Mouse (Mus musculus) forebrain, embryonic 13.5 days (tissue): ENCODE data around the gene Itpkc. TPM values are rescaled to one million over a fixed set of nuclear protein-coding genes. Genes with fewer than 3 reads are reported as not detected.

Source experiments
- ATAC-seq: fragments of 200-750 bp; cut with Nextera tagmentation; 2 replicates; pipeline ENCODE4 v1.8.0; 2017
- H3K27ac ChIP-seq: fragments of 300-500 bp; sonication (generic); 2 replicates; pipeline ENCODE4 v1.5.1; 2015; ENCODE audit warnings: inconsistent platforms, mild to moderate bottlenecking, moderate library complexity
- H3K27me3 ChIP-seq: fragments of 300-500 bp; sonication (generic); 2 replicates; pipeline ENCODE4 v1.6.1; 2015; ENCODE audit warnings: mild to moderate bottlenecking, inconsistent platforms
- H3K36me3 ChIP-seq: fragments of 300-500 bp; sonication (generic); 2 replicates; pipeline ENCODE4 v1.6.1; 2015; ENCODE audit warnings: mild to moderate bottlenecking, inconsistent platforms; ENCODE audit not compliant: poor library complexity, severe bottlenecking
- H3K4me1 ChIP-seq: fragments of 300-500 bp; sonication (generic); 2 replicates; pipeline ENCODE4 v1.6.1; 2015; ENCODE audit warnings: inconsistent platforms
- H3K4me2 ChIP-seq: fragments of 300-500 bp; sonication (generic); 2 replicates; pipeline ENCODE4 v1.6.1; 2015; ENCODE audit warnings: inconsistent platforms, mild to moderate bottlenecking, moderate library complexity
- H3K4me3 ChIP-seq: fragments of 300-500 bp; sonication (generic); 2 replicates; pipeline ENCODE4 v1.5.1; 2015; ENCODE audit warnings: mild to moderate bottlenecking, inconsistent platforms
- H3K9ac ChIP-seq: fragments of 300-500 bp; sonication (generic); 2 replicates; pipeline ENCODE4 v1.6.1; 2015; ENCODE audit warnings: mild to moderate bottlenecking, inconsistent platforms
- H3K9me3 ChIP-seq: fragments of 300-500 bp; sonication (generic); replicated peaks from 2 replicates; pipeline ENCODE4 v1.6.1; 2016; ENCODE audit warnings: inconsistent platforms
- WGBS: fragments of 180-500 bp; shearing (Covaris S2); methylation state at CpG from one replicate; pipeline ENCODE4 v1.1.7; 2015; 5-methylcytosine and 5-hydroxymethylcytosine counted together
- polyA plus RNA-seq: library from polyadenylated mRNA; unstranded; fragments of >200 nt; fragmentation: Nextera tagmentation; extraction: Ambion mirVana; gene quantifications from 2 replicates; pipeline ENCODE4 v1.2.1, GENCODE M21; 2015

The Itpkc gene
- polyA plus RNA-seq = 4.6 and 5.4 TPM in 2 replicates

DNA sequence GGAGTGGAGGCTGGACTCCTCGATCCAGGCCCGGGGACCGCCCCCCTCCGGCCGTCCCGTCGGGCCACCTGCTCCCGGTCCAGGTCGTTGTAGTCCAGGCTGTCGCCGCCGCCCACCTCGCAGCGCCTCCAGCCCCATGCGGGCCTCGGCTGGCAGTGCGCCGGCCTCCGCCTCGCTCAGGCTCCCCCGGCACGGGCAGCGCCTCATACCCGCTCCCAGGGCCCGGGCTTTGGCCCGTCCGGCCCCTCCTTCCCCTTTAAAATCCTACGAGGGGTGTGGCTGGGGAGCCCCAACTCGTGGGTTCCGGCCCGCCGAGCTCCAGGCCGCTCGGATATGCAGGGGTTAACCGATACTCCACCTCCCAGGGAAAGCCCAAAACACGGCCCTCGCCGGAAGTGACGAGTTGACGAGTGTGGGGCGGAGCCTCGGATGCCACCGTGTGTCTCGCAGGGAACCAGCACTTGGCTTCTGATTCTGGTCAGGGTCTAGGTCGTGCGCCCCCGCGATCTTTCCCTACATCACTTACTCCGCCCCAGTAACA lies at the start of gene Itpkc:
Itpkc (minus strand) TSS at position 381 of the 541 bp plus-strand sequence.
- Histone ChIP-seq H3K27ac (peak within 1 kb of the TSS; percentile 78), H3K4me3 (peak within 1 kb of the TSS; percentile 64), H3K4me2 (peak within 1 kb of the TSS; percentile 93), H3K4me1 (peaks cover 57% of the 10 kb centered on the region), H3K27me3 (no peaks in the 10 kb centered on the region), H3K9me3 (no peaks in the 10 kb centered on the region), H3K36me3 (no peaks in the 10 kb centered on the region), H3K9ac (peak within 1 kb of the TSS; percentile 84)
- peak; percentile 85 for ATAC-seq
- under 1% methylated on average over 49 of the region's 49 CpGs for WGBS

DNA sequence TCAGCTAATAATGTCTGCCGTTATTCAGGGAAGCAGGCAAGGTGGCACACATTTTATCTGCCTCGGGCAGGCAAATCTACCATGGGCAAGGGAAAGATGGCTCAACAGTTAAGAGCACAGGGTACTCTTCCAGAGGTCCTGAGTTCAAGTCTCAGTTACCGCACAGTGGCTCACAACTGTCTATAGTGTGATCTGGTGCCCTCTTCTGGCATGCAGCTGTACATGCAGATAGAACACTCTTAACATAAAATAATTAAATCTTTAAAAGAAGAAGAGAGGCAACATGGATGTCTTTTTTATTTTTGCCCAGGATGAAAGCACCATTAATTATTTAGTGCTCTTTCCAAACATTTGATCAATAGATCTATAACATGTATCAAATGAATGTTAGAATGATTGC lies 48.7 kb upstream of the Itpkc start:
- Histone ChIP-seq H3K9ac (no peak overlapping the region), H3K36me3 (peaks cover 91% of the 10 kb centered on the region), H3K27ac (no peak overlapping the region), H3K4me2 (no peak overlapping the region), H3K9me3 (no peaks in the 10 kb centered on the region), H3K27me3 (no peaks in the 10 kb centered on the region), H3K4me1 (no peaks in the 10 kb centered on the region), H3K4me3 (no peak overlapping the region)
- ATAC-seq = no peak
- WGBS = 90% methylated on average over 3 of the region's 3 CpGs

DNA sequence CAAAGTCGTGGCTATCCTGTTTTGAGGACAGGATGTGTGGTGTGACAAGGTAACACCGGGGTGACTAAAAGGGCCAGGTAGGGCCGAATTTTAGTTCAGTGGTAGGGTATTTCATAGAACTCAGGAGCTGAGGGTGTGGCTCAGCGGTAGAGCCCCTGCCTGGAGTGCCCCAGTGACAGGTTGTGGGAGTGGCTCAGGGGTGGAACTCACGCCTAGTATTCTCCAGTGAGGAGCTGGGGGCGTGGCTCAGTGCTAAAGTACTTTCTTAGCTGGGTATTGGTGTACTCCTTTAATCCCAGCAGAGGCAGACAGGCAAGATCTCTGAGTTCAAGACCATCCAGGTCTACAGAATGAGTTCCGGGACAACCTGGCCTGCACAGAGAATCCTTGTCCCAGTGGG lies 47.6 kb upstream of the Itpkc start:
- no peak for ATAC-seq
- H3K27ac ChIP-seq = no peak overlapping the region
- 63% methylated on average over 7 of the region's 7 CpGs for WGBS
- H3K27me3 ChIP-seq = no peaks in the 10 kb centered on the region
- H3K4me2 ChIP-seq = no peak overlapping the region
- H3K4me1 ChIP-seq = no peaks in the 10 kb centered on the region
- H3K9ac ChIP-seq = no peak overlapping the region
- peaks cover 91% of the 10 kb centered on the region for H3K36me3 ChIP-seq
- no peak overlapping the region for H3K4me3 ChIP-seq
- no peaks in the 10 kb centered on the region for H3K9me3 ChIP-seq

DNA sequence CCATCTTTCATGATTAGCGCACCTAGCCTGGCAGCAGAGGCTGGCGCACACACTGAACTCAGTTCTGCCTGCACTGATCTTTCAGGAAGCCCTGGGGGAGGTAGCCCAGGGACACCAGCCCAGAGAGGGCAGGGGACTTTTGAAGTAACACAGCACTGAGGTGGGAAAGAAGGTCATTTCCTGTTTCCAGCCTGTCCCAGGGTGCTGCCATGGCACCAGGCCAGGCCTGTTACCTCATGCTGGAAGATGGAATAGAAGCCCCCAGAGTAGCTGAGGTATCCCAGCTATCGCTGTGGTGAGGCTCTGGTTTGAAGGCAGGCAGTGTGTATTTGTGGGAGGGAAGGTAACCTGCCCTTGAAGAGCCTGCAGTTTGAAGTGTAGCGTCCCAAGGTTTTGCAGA lies 46.5 kb upstream of the Itpkc start:
- H3K36me3 ChIP-seq = peaks cover 92% of the 10 kb centered on the region
- no peak overlapping the region for H3K4me2 ChIP-seq
- H3K4me1 ChIP-seq = no peaks in the 10 kb centered on the region
- ATAC-seq = no peak
- no peak overlapping the region for H3K4me3 ChIP-seq
- no peak overlapping the region for H3K27ac ChIP-seq
- 93% methylated on average over 4 of the region's 4 CpGs for WGBS
- no peak overlapping the region for H3K9ac ChIP-seq
- H3K27me3 ChIP-seq = no peaks in the 10 kb centered on the region
- no peaks in the 10 kb centered on the region for H3K9me3 ChIP-seq

DNA sequence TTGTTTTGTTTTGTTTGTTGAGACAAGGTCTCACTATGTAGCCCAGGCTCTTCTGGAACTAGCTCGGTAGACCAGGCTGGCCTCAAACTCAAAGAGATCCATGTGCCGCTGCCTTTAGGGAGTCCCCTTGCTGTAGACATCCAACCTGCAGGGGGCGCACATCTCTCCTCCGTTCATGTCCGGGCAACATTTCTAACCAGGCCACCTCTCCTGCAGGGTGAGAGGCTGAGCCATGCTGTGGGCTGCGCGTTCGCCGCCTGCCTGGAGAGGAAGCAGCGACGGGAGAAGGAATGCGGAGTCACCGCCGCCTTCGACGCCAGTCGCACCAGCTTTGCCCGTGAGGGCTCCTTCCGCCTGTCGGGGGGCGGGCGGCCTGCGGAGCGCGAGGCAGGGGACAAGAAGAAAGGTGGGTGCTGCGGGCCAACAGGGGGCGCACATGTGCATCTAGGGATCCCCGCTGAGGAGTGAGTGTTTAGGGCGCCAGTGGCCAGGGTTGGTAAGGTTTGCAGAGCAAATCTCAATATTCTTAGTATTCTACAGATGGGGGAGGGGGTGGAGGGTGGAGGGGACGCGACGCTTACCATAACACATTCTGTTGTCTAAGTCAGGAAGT lies 45.4 kb upstream of the Itpkc start:
- Histone ChIP-seq H3K9me3 (no peaks in the 10 kb centered on the region), H3K9ac (no peak overlapping the region), H3K36me3 (peaks cover 92% of the 10 kb centered on the region), H3K4me1 (no peaks in the 10 kb centered on the region), H3K4me2 (no peak overlapping the region), H3K27ac (no peak overlapping the region), H3K4me3 (no peak overlapping the region), H3K27me3 (no peaks in the 10 kb centered on the region)
- ATAC-seq = no peak
- 57% methylated on average over 32 of the region's 32 CpGs for WGBS

DNA sequence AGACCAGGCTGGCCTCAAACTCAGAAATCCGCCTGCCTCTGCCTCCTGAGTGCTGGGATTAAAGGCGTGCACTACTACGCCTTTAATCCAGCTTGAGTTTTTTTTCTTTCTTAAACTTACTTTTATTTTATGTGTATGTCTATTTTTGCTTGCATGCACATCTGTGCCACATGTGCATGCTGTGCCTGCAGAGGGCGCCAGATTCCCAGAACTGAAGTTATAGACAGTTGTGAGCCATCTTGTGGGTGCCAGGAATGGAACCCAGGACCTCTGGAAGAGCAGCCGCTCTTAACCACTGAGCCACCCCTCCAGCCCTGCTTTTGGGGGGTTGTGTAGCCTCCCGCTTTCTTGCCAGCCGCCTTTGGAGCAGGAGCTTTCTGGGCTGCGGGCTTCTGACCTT lies 43.0 kb upstream of the Itpkc start:
- no peak overlapping the region for H3K4me3 ChIP-seq
- H3K9ac ChIP-seq = no peak overlapping the region
- H3K27ac ChIP-seq = no peak overlapping the region
- H3K36me3 ChIP-seq = peaks cover 92% of the 10 kb centered on the region
- no peaks in the 10 kb centered on the region for H3K27me3 ChIP-seq
- no peak overlapping the region for H3K4me2 ChIP-seq
- 88% methylated on average over 8 of the region's 8 CpGs for WGBS
- no peaks in the 10 kb centered on the region for H3K4me1 ChIP-seq
- ATAC-seq = no peak
- H3K9me3 ChIP-seq = no peaks in the 10 kb centered on the region

DNA sequence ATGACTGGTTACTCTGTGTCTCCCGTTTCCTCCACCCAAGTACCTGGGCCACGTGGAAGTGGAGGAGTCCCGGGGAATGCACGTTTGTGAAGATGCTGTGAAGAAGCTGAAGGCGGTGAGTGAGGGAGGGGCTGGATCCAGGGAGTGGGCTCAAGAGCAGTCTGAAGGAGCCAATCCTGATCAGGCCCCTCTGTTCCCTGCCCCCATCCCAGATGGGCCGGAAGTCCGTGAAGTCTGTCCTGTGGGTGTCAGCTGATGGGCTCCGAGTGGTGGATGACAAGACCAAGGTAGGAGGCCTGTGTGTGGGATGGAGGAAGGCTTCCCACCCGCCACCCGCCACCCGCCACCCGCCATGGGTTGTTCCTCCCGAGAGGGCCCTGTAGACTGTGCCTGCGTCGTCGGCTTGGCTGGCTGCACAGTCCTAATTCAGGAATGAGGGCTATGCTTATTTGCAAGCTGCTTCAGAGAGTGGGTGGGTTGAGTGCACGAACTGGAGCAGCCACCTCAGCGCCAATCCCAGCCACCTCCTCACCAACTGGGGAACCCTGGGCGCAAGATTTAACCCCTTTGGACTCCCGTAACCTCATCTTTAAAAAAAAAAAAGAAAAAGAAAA lies 38.2 kb upstream of the Itpkc start:
- H3K27me3 ChIP-seq = no peaks in the 10 kb centered on the region
- H3K4me2 ChIP-seq = no peak overlapping the region
- no peak overlapping the region for H3K27ac ChIP-seq
- H3K9ac ChIP-seq = no peak overlapping the region
- 87% methylated on average over 20 of the region's 20 CpGs for WGBS
- no peak overlapping the region for H3K4me3 ChIP-seq
- H3K9me3 ChIP-seq = no peaks in the 10 kb centered on the region
- H3K36me3 ChIP-seq = peaks cover 97% of the 10 kb centered on the region
- ATAC-seq = no peak
- H3K4me1 ChIP-seq = peaks cover 8% of the 10 kb centered on the region

DNA sequence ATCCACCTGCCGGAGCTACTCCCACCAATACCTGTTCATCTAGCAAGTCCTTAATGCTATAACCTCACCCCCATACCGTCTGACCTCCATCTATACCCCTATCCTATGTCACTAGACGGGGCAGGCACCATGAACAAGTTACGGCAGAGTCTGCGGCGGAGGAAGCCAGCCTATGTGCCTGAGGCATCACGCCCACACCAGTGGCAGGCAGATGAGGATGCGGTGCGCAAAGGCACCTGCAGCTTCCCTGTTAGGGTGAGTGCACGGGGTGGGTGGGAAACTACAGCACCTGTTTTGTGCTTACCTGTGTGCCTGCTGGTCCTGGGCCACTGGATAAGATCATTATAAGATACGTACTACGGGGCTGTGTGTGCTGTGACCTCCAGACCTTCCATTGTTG lies 36.3 kb upstream of the Itpkc start:
- Histone ChIP-seq H3K4me3 (no peak overlapping the region), H3K9ac (no peak overlapping the region), H3K27me3 (no peaks in the 10 kb centered on the region), H3K4me2 (no peak overlapping the region), H3K27ac (no peak overlapping the region), H3K4me1 (peaks cover 27% of the 10 kb centered on the region), H3K36me3 (peaks cover 79% of the 10 kb centered on the region), H3K9me3 (no peaks in the 10 kb centered on the region)
- no peak for ATAC-seq
- WGBS = 95% methylated on average over 12 of the region's 12 CpGs

DNA sequence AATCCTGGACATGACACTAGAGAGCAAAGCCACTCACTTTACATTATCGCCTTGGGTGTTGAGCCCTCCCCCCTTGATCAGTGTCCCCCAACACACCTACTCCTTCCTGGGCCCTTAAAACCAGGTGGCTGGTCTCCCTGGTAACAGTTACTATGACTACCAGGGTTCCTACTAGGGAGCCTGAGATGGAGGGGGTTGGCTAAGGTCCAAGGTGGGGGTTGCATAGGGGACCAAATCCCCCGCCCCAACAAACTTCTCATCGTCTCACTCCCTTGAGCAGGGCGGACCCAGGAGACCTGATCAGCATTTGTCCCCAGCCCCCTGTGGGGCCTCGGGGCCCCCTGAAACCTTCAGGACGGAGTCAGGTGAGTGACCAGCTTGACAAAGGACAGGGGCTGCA lies 33.4 kb upstream of the Itpkc start:
- H3K4me1 ChIP-seq = peaks cover 47% of the 10 kb centered on the region
- H3K27ac ChIP-seq = no peak overlapping the region; the same call in 1 of the 2 replicates
- H3K9ac ChIP-seq = no peak overlapping the region
- no peaks in the 10 kb centered on the region for H3K27me3 ChIP-seq
- ATAC-seq = no peak
- peak overlapping the region; percentile 90; the same call in 1 of the 2 replicates for H3K4me2 ChIP-seq
- H3K9me3 ChIP-seq = no peaks in the 10 kb centered on the region
- no peak overlapping the region for H3K4me3 ChIP-seq
- 66% methylated on average over 6 of the region's 6 CpGs for WGBS
- peaks cover 50% of the 10 kb centered on the region for H3K36me3 ChIP-seq

DNA sequence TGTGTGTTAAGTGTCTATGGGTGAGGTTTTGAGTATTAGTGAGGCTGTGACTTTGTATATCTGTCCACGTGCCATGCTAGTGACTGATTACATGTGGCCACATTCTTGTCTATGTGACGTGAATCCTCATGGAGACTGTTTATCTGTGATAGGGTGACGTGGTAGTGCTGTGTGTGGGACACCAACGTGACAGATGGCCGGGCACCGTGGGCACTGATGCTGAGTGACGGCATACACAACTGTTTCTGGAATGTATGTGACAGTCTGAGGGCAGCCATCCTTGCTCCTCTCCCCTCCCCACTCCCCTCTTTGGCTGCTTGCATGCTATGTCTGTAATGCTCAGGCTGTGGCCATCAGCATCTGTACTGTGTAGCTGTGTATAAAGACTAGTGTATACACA lies 32.4 kb upstream of the Itpkc start:
- Histone ChIP-seq H3K4me1 (peaks cover 54% of the 10 kb centered on the region), H3K36me3 (peaks cover 40% of the 10 kb centered on the region), H3K4me2 (peak overlapping the region; percentile 90), H3K4me3 (peak overlapping the region; percentile 83), H3K9ac (peak overlapping the region; percentile 92; the same call in 1 of the 2 replicates), H3K27me3 (no peaks in the 10 kb centered on the region), H3K9me3 (no peaks in the 10 kb centered on the region), H3K27ac (no peak overlapping the region; the same call in 1 of the 2 replicates)
- ATAC-seq = no peak
- 71% methylated on average over 7 of the region's 7 CpGs for WGBS

DNA sequence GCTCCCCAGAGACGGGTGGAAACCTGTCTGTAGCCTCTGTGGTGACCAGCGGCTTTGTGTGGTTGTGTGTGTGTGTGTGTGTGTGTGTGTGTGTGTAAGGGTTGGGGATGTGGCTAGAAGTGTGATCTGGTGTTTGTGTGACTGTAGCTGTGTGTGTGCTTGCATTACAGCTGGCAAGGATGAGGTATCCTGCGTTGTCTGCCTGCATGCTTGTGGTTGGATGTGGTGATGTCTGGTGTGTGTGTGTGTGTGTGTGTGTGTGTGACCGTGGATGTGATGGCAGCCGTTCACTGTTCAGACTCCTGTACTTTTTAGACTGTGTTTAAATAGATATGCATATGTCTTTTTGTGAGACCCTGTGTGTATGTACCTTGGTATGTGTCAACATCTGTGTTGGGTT lies 31.3 kb upstream of the Itpkc start:
- Histone ChIP-seq H3K36me3 (peaks cover 29% of the 10 kb centered on the region), H3K4me1 (peaks cover 54% of the 10 kb centered on the region), H3K27me3 (no peaks in the 10 kb centered on the region), H3K9me3 (no peaks in the 10 kb centered on the region), H3K4me3 (peak overlapping the region; percentile 83), H3K27ac (peak overlapping the region; percentile 94), H3K4me2 (peak overlapping the region; percentile 90), H3K9ac (peak overlapping the region; percentile 92)
- no peak for ATAC-seq
- WGBS = 30% methylated on average over 5 of the region's 5 CpGs

DNA sequence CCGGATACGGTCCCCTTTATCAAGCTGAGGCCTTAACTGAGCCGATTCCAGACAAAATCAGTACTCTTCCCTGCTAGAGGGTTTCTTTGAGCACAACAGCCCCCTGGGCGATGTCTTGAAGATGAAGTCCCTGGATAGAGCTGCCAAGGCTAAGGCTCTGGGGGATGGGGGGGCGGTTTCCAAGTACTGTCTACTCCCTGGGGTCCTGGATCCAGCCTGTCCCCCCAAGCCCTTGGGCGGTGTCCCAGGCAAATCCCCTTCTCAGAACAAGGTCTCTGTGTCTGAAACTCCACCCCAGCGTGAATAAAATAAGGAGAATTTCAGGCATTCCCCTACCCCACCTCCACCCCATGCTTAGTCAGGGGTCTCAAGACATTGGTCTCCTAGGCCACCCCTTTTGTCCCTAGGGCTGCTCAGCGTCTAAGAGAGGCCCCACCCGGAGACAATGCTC lies 30.8 kb upstream of the Itpkc start:
- Histone ChIP-seq H3K36me3 (peaks cover 29% of the 10 kb centered on the region), H3K4me1 (peaks cover 54% of the 10 kb centered on the region), H3K4me2 (peak overlapping the region; percentile 90), H3K9me3 (no peaks in the 10 kb centered on the region), H3K9ac (peak overlapping the region; percentile 92), H3K27ac (peak overlapping the region; percentile 94), H3K4me3 (peak overlapping the region; percentile 83), H3K27me3 (no peaks in the 10 kb centered on the region)
- WGBS = 0% methylated on average over 9 of the region's 9 CpGs
- no peak for ATAC-seq
